Comparison of ENCODE assay signal across 10 mouse cellular contexts in the genomic region with DNA sequence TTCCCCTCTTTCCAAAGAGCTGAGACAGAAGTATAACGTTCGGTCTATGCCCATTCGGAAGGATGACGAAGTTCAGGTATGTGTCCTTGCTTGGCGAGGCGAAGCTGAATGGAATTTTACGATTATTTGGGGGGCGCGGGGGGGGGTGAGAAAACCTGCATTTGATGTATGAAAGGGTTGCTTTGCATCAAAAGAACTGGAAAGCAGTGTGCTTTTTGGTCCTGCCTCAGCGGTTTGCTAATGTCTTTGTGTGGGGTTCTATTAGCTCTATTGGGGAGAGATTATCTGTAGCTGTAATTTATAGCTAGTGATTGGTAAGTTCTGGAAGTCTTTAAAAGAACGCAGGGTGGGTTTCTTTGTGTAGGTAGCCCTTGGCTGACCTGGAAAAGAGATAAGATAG. TPM values are rescaled to one million over a fixed set of nuclear protein-coding genes. Genes with fewer than 3 reads are reported as not detected.
A peak's percentile ranks its signal among the peaks of the same experiment; 100 is the strongest.
DNase-seq lines count a peak whose midpoint lies in the region; ATAC-seq and TF ChIP-seq lines count a peak whose summit lies in the region.
"Had no signal": no experiment of that assay in that cellular context is flagged by ENCODE, and none has a peak within 500 bp of the region (broad histone marks: within the 10 kb centered on the region; RNA-seq: fewer than 3 reads in every experiment).

No protein-coding gene starts in this region.

- 0 out of 2 replicates have a peak, but pooled peaks cover 2% of the 10 kb centered on the region for H3K27me3 ChIP-seq in embryonic facial prominence, embryonic 12.5 days
- no peaks in the 10 kb centered on the region for H3K27me3 ChIP-seq in intestine, embryonic 16.5 days (replicated peaks; ENCODE audit: control insufficient read depth, insufficient read depth, low read length)
- peaks cover 10% of the 10 kb centered on the region; the same call in 1 of the 2 replicates for H3K27me3 ChIP-seq in neural tube, embryonic 13.5 days

- H3K4me1 ChIP-seq in embryonic facial prominence, embryonic 12.5 days = peaks cover 10% of the 10 kb centered on the region
- peaks cover 4% of the 10 kb centered on the region; the same call in 1 of the 2 replicates for H3K4me1 ChIP-seq in intestine, embryonic 16.5 days (ENCODE audit: control insufficient read depth, insufficient read depth, low read length)
- peaks cover 15% of the 10 kb centered on the region for H3K4me1 ChIP-seq in neural tube, embryonic 13.5 days (replicated peaks)

- DNase-seq in left cerebral cortex, adult 2 months (ENCODE audit: extremely low spot score in 1 of 2, low spot score in 2 of 2) = no peak
- DNase-seq in left cerebral cortex, adult 9 months (ENCODE audit: low spot score in 2 of 2) = no peak
- DNase-seq in adrenal gland, postnatal 4 days (ENCODE audit: low spot score in 2 of 2) = no peak
- DNase-seq in cerebellum, postnatal 14 days = no peak
- no peak for DNase-seq in right cerebral cortex, adult 2 months (ENCODE audit: low spot score in 2 of 2)
- DNase-seq: kidney, postnatal 10 days; retina, postnatal 1 day had no signal

- H3K4me2 ChIP-seq in embryonic facial prominence, embryonic 12.5 days (replicated peaks) = peak overlapping the region; percentile 59
- H3K4me2 ChIP-seq in intestine, embryonic 16.5 days (ENCODE audit: low read depth, low read length) = peak overlapping the region; percentile 68
- H3K4me2 ChIP-seq in neural tube, embryonic 13.5 days = peak overlapping the region; percentile 69

- peak overlapping the region; percentile 88 for H3K9ac ChIP-seq in embryonic facial prominence, embryonic 12.5 days
- H3K9ac ChIP-seq in intestine, embryonic 16.5 days (ENCODE audit: low read depth, low read length) = peak overlapping the region; percentile 90
- peak overlapping the region; percentile 95 for H3K9ac ChIP-seq in neural tube, embryonic 13.5 days

- 5% methylated on average over 11 of the region's 11 CpGs for WGBS in embryonic facial prominence, embryonic 12.5 days
- WGBS in intestine, embryonic 16.5 days = 4% methylated on average over 11 of the region's 11 CpGs
- 2% methylated on average over 11 of the region's 11 CpGs for WGBS in neural tube, embryonic 13.5 days

- peak overlapping the region; percentile 80 for H3K4me3 ChIP-seq in left cerebral cortex, adult 2 months
- peak overlapping the region; percentile 91 for H3K4me3 ChIP-seq in embryonic facial prominence, embryonic 12.5 days
- H3K4me3 ChIP-seq in intestine, embryonic 16.5 days (ENCODE audit: low read length) = peak overlapping the region; percentile 75
- peak overlapping the region; percentile 72 for H3K4me3 ChIP-seq in neural tube, embryonic 13.5 days

- no peak for TF ChIP-seq CTCF in left cerebral cortex, adult 2 months (IDR thresholded peaks at IDR 0.05)

- H3K9me3 ChIP-seq in embryonic facial prominence, embryonic 12.5 days = no peaks in the 10 kb centered on the region
- no peaks in the 10 kb centered on the region for H3K9me3 ChIP-seq in intestine, embryonic 16.5 days (ENCODE audit: control insufficient read depth, low read length)
- no peaks in the 10 kb centered on the region for H3K9me3 ChIP-seq in neural tube, embryonic 13.5 days

- intact Hi-C loops in left cerebral cortex, adult 2 months (cut with DNase I) = loop anchor here (5.0 kb wide), 1 partner anchor 65 kb away; the partner anchor contains the start of gene Slc25a35

- no peak overlapping the region for H3K27ac ChIP-seq in left cerebral cortex, adult 2 months
- H3K27ac ChIP-seq in embryonic facial prominence, embryonic 12.5 days = no peak overlapping the region; the same call in 1 of the 2 replicates
- H3K27ac ChIP-seq in intestine, embryonic 16.5 days (ENCODE audit: low read length) = no peak overlapping the region
- no peak overlapping the region; the same call in 1 of the 2 replicates for H3K27ac ChIP-seq in neural tube, embryonic 13.5 days (replicated peaks)

- no peak for ATAC-seq in embryonic facial prominence, embryonic 12.5 days (ENCODE audit: insufficient number of reproducible peaks, insufficient read depth, low FRiP score, low TSS enrichment)
- no peak for ATAC-seq in intestine, embryonic 16.5 days
- ATAC-seq in neural tube, embryonic 13.5 days (ENCODE audit: low read depth) = no peak

- H3K36me3 ChIP-seq in embryonic facial prominence, embryonic 12.5 days = peaks cover 41% of the 10 kb centered on the region
- peaks cover 26% of the 10 kb centered on the region for H3K36me3 ChIP-seq in intestine, embryonic 16.5 days (ENCODE audit: control insufficient read depth, insufficient read depth, low read length)
- peaks cover 46% of the 10 kb centered on the region for H3K36me3 ChIP-seq in neural tube, embryonic 13.5 days

RNA-seq across cellular contexts. Expression of gene Rpl26, which starts 1.0 kb away (rescaled TPM):
- total RNA-seq in left cerebral cortex, adult 2 months (2021) = 100 to 1,000 TPM; 727 to 749 TPM
- 915 and 939 TPM in 2 replicates for polyA plus RNA-seq in embryonic facial prominence, embryonic 12.5 days (2016; fragmentation: Nextera tagmentation; extraction: Ambion mirVana)
- polyA plus RNA-seq in intestine, embryonic 16.5 days (2015; fragmentation: Nextera tagmentation; extraction: Ambion mirVana) = 784 and 889 TPM in 2 replicates
- 743 and 760 TPM in 2 replicates for polyA plus RNA-seq in neural tube, embryonic 13.5 days (2015; fragmentation: Nextera tagmentation; extraction: Ambion mirVana)
- total RNA-seq in adrenal gland, postnatal 4 days (2021) = 1,000 to 10,000 TPM; 1,502 to 1,552 TPM

RNA-seq across cellular contexts. Expression of gene Rnf222, which starts 14.0 kb away (rescaled TPM):
- not detected for total RNA-seq in left cerebral cortex, adult 2 months (2021)
- polyA plus RNA-seq in embryonic facial prominence, embryonic 12.5 days (2016; fragmentation: Nextera tagmentation; extraction: Ambion mirVana) = 0.08 and 0.19 TPM in 2 replicates
- 0.34 and 0.54 TPM in 2 replicates for polyA plus RNA-seq in intestine, embryonic 16.5 days (2015; fragmentation: Nextera tagmentation; extraction: Ambion mirVana)
- polyA plus RNA-seq in neural tube, embryonic 13.5 days (2015; fragmentation: Nextera tagmentation; extraction: Ambion mirVana) = not detected in 2 replicates
- total RNA-seq in adrenal gland, postnatal 4 days (2021) = under 1 TPM; 0.17 to 0.20 TPM

RNA-seq across cellular contexts. Expression of gene Odf4, which starts 24.5 kb away (rescaled TPM):
- under 1 TPM; 0.44 to 0.95 TPM for total RNA-seq in left cerebral cortex, adult 2 months (2021)
- polyA plus RNA-seq in embryonic facial prominence, embryonic 12.5 days (2016; fragmentation: Nextera tagmentation; extraction: Ambion mirVana) = not detected in 2 replicates
- not detected in 2 replicates for polyA plus RNA-seq in intestine, embryonic 16.5 days (2015; fragmentation: Nextera tagmentation; extraction: Ambion mirVana)
- 0.40 TPM in 1 of 2 replicates, not detected in the other for polyA plus RNA-seq in neural tube, embryonic 13.5 days (2015; fragmentation: Nextera tagmentation; extraction: Ambion mirVana)
- total RNA-seq in adrenal gland, postnatal 4 days (2021) = 1 to 10 TPM; 1.5 TPM

RNA-seq across cellular contexts. Expression of gene Ndel1, which starts 30.7 kb away (rescaled TPM):
- total RNA-seq in left cerebral cortex, adult 2 months (2021) = 100 to 1,000 TPM; 108 to 115 TPM
- 78.6 and 82.0 TPM in 2 replicates for polyA plus RNA-seq in embryonic facial prominence, embryonic 12.5 days (2016; fragmentation: Nextera tagmentation; extraction: Ambion mirVana)
- 70.4 and 73.6 TPM in 2 replicates for polyA plus RNA-seq in intestine, embryonic 16.5 days (2015; fragmentation: Nextera tagmentation; extraction: Ambion mirVana)
- polyA plus RNA-seq in neural tube, embryonic 13.5 days (2015; fragmentation: Nextera tagmentation; extraction: Ambion mirVana) = 96.9 and 97.7 TPM in 2 replicates
- total RNA-seq in adrenal gland, postnatal 4 days (2021) = 10 to 100 TPM; 59.1 to 61.4 TPM

RNA-seq across cellular contexts. Expression of gene Arhgef15, which starts 54.9 kb away (rescaled TPM):
- 10 to 100 TPM; 22.4 to 22.6 TPM for total RNA-seq in left cerebral cortex, adult 2 months (2021)
- 8.1 and 8.5 TPM in 2 replicates for polyA plus RNA-seq in embryonic facial prominence, embryonic 12.5 days (2016; fragmentation: Nextera tagmentation; extraction: Ambion mirVana)
- polyA plus RNA-seq in intestine, embryonic 16.5 days (2015; fragmentation: Nextera tagmentation; extraction: Ambion mirVana) = 8.3 and 9.0 TPM in 2 replicates
- 14.4 and 14.8 TPM in 2 replicates for polyA plus RNA-seq in neural tube, embryonic 13.5 days (2015; fragmentation: Nextera tagmentation; extraction: Ambion mirVana)
- total RNA-seq in adrenal gland, postnatal 4 days (2021) = 10 to 100 TPM; 28.6 to 29.5 TPM
